Mouse (Mus musculus) stomach, embryonic 15.5 days (tissue): ENCODE results near the gene Atad1. TPM values are rescaled to one million over a fixed set of nuclear protein-coding genes. Genes with fewer than 3 reads are reported as not detected.
"Not testable (repeated sequence)": the region's sequence is repeated elsewhere in the genome, so short reads cannot be mapped to it uniquely, and the experiment has no call there.

Experiments
- ATAC-seq: fragments of 200-750 bp; cut with Nextera tagmentation; 2 replicates; pipeline ENCODE4 v1.8.0; 2017; ENCODE audit warnings: low read depth, moderate number of reproducible peaks, moderate TSS enrichment; ENCODE audit not compliant: insufficient read depth, low FRiP score
- H3K27ac ChIP-seq: fragments of 300-500 bp; sonication (generic); 2 replicates; pipeline ENCODE4 v1.5.1; 2015; ENCODE audit warnings: mild to moderate bottlenecking, inconsistent platforms
- H3K27me3 ChIP-seq: fragments of 300-500 bp; sonication (generic); replicated peaks from 2 replicates; pipeline ENCODE4 v1.6.1; 2015; ENCODE audit warnings: inconsistent platforms
- H3K36me3 ChIP-seq: fragments of 300-500 bp; sonication (generic); 2 replicates; pipeline ENCODE4 v1.6.1; 2015; ENCODE audit warnings: inconsistent platforms
- H3K4me1 ChIP-seq: fragments of 300-500 bp; sonication (generic); 2 replicates; pipeline ENCODE4 v1.6.1; 2015; ENCODE audit warnings: inconsistent platforms
- H3K4me2 ChIP-seq: fragments of 300-500 bp; sonication (generic); 2 replicates; pipeline ENCODE4 v1.6.1; 2015; ENCODE audit warnings: mild to moderate bottlenecking, inconsistent platforms
- H3K4me3 ChIP-seq: fragments of 300-500 bp; sonication (generic); replicated peaks from 2 replicates; pipeline ENCODE4 v1.5.1; 2015; ENCODE audit warnings: inconsistent platforms
- H3K9ac ChIP-seq: fragments of 300-500 bp; sonication (generic); 2 replicates; pipeline ENCODE4 v1.6.1; 2015; ENCODE audit warnings: inconsistent platforms
- H3K9me3 ChIP-seq: fragments of 300-500 bp; sonication (generic); 2 replicates; pipeline ENCODE4 v1.6.1; 2016; ENCODE audit warnings: inconsistent platforms
- WGBS: fragments of 180-500 bp; shearing (Covaris S2); methylation state at CpG from one replicate; pipeline ENCODE4 v1.1.7; 2015; 5-methylcytosine and 5-hydroxymethylcytosine counted together
- polyA plus RNA-seq: library from polyadenylated mRNA; unstranded; fragments of >200 nt; fragmentation: Nextera tagmentation; extraction: Ambion mirVana; gene quantifications from 2 replicates; pipeline ENCODE4 v1.2.1, GENCODE M21; 2015

Atad1 gene
- polyA plus RNA-seq, 1 experiment from 2014 or later, result 62.9 TPM

- under 1% methylated on average over 61 of the region's 63 CpGs for WGBS
Measured at GRCm38 (mm10) chr19:32711761-32712541, 27.6 kb downstream of the Atad1 start.

GRCm38 (mm10) chr19:32710288-32710687 lies 29.3 kb downstream of the Atad1 start:
- no peaks in the 10 kb centered on the region for H3K9me3 ChIP-seq
- no peak overlapping the region for H3K4me3 ChIP-seq
- H3K27ac ChIP-seq, result no peak overlapping the region
- H3K4me1 ChIP-seq, result peaks cover 3% of the 10 kb centered on the region; the same call in 1 of the 2 replicates
- H3K4me2 ChIP-seq, result no peak overlapping the region
- no peak for ATAC-seq
- H3K36me3 ChIP-seq, result peaks cover 4% of the 10 kb centered on the region; the same call in 1 of the 2 replicates
- 63% methylated on average over 3 of the region's 3 CpGs for WGBS
- H3K27me3 ChIP-seq, result no peaks in the 10 kb centered on the region
- no peak overlapping the region for H3K9ac ChIP-seq

More at GRCm38 (mm10) chr19:32711761-32712541, 27.6 kb downstream of the Atad1 start:
- ATAC-seq, result peak; percentile 95
- H3K4me3 ChIP-seq, result peak overlapping the region; percentile 96
- no peaks in the 10 kb centered on the region for H3K36me3 ChIP-seq
- H3K9ac ChIP-seq, result peak overlapping the region; percentile 89
- H3K27me3 ChIP-seq, result no peaks in the 10 kb centered on the region
- H3K27ac ChIP-seq, result peak overlapping the region; percentile 87
- H3K9me3 ChIP-seq, result no peaks in the 10 kb centered on the region
- peak overlapping the region; percentile 73 for H3K4me2 ChIP-seq
- peaks cover 3% of the 10 kb centered on the region; the same call in 1 of the 2 replicates for H3K4me1 ChIP-seq

GRCm38 (mm10) chr19:32708996-32709395 lies 30.6 kb downstream of the Atad1 start:
- peaks cover 4% of the 10 kb centered on the region; the same call in 1 of the 2 replicates for H3K36me3 ChIP-seq
- WGBS, result 93% methylated on average over 5 of the region's 5 CpGs
- no peak overlapping the region for H3K9ac ChIP-seq
- no peaks in the 10 kb centered on the region for H3K9me3 ChIP-seq
- no peak for ATAC-seq
- no peak overlapping the region for H3K4me2 ChIP-seq
- H3K4me1 ChIP-seq, result peaks cover 3% of the 10 kb centered on the region; the same call in 1 of the 2 replicates
- no peak overlapping the region for H3K4me3 ChIP-seq
- H3K27me3 ChIP-seq, result no peaks in the 10 kb centered on the region
- H3K27ac ChIP-seq, result no peak overlapping the region

- Histone ChIP-seq H3K4me3 (no peak overlapping the region), H3K36me3 (peaks cover 12% of the 10 kb centered on the region), H3K9me3 (no peaks in the 10 kb centered on the region), H3K27ac (no peak overlapping the region), H3K4me2 (no peak overlapping the region), H3K4me1 (no peaks in the 10 kb centered on the region), H3K9ac (no peak overlapping the region), H3K27me3 (no peaks in the 10 kb centered on the region)
- ATAC-seq, result no peak
- 74% methylated on average over 3 of the region's 3 CpGs for WGBS
Measured at GRCm38 (mm10) chr19:32702191-32702590, 37.4 kb downstream of the Atad1 start.

- ATAC-seq, result no peak
- Histone ChIP-seq H3K9me3 (no peaks in the 10 kb centered on the region), H3K4me3 (no peak overlapping the region), H3K27me3 (no peaks in the 10 kb centered on the region), H3K36me3 (peaks cover 19% of the 10 kb centered on the region), H3K4me2 (no peak overlapping the region), H3K27ac (no peak overlapping the region), H3K4me1 (no peaks in the 10 kb centered on the region), H3K9ac (no peak overlapping the region)
- 86% methylated on average over 2 of the region's 2 CpGs for WGBS
Measured at GRCm38 (mm10) chr19:32696674-32697073, 42.9 kb downstream of the Atad1 start.

GRCm38 (mm10) chr19:32689724-32690123 lies 49.9 kb downstream of the Atad1 start:
- Histone ChIP-seq H3K9me3 (no peaks in the 10 kb centered on the region), H3K9ac (no peak overlapping the region), H3K4me1 (no peaks in the 10 kb centered on the region), H3K27me3 (no peaks in the 10 kb centered on the region), H3K36me3 (peaks cover 30% of the 10 kb centered on the region), H3K27ac (no peak overlapping the region), H3K4me2 (no peak overlapping the region), H3K4me3 (no peak overlapping the region)
- 60% methylated on average over 6 of the region's 6 CpGs for WGBS
- no peak for ATAC-seq

- 77% methylated on average over 3 of the region's 3 CpGs for WGBS
- H3K27ac ChIP-seq, ATAC-seq, H3K9me3 ChIP-seq, H3K4me3 ChIP-seq, H3K9ac ChIP-seq, H3K27me3 ChIP-seq, H3K4me2 ChIP-seq, H3K4me1 ChIP-seq: not testable (repeated sequence)
- peaks cover 18% of the 10 kb centered on the region for H3K36me3 ChIP-seq
Measured at GRCm38 (mm10) chr19:32688227-32688626, 51.4 kb downstream of the Atad1 start.

- no peak overlapping the region for H3K9ac ChIP-seq
- H3K27me3 ChIP-seq, result no peaks in the 10 kb centered on the region
- no peak overlapping the region for H3K4me2 ChIP-seq
- ATAC-seq, result no peak
- H3K4me3 ChIP-seq, result no peak overlapping the region
- H3K36me3 ChIP-seq, result peaks cover 13% of the 10 kb centered on the region; the same call in 1 of the 2 replicates
- H3K9me3 ChIP-seq, result no peaks in the 10 kb centered on the region
- H3K27ac ChIP-seq, result no peak overlapping the region
- 88% methylated on average over 5 of the region's 5 CpGs for WGBS
- H3K4me1 ChIP-seq, result no peaks in the 10 kb centered on the region
Measured at GRCm38 (mm10) chr19:32687721-32688120, 51.9 kb downstream of the Atad1 start.

- H3K27ac ChIP-seq, result no peak overlapping the region
- H3K4me2 ChIP-seq, result no peak overlapping the region
- H3K4me3 ChIP-seq, result no peak overlapping the region
- H3K36me3 ChIP-seq, result peaks cover 11% of the 10 kb centered on the region; the same call in 1 of the 2 replicates
- no peak overlapping the region for H3K9ac ChIP-seq
- WGBS, result 92% methylated on average over 5 of the region's 5 CpGs
- no peaks in the 10 kb centered on the region for H3K9me3 ChIP-seq
- no peaks in the 10 kb centered on the region for H3K27me3 ChIP-seq
- no peak for ATAC-seq
- H3K4me1 ChIP-seq, result no peaks in the 10 kb centered on the region
Measured at GRCm38 (mm10) chr19:32683081-32683480, 56.5 kb downstream of the Atad1 start.

- H3K36me3 ChIP-seq, result peaks cover 12% of the 10 kb centered on the region; the same call in 1 of the 2 replicates
Measured at GRCm38 (mm10) chr19:32680894-32681293, 58.7 kb downstream of the Atad1 start.

GRCm38 (mm10) chr19:32675766-32676165 lies 63.8 kb downstream of the Atad1 start:
- H3K4me2 ChIP-seq, result no peak overlapping the region
- H3K36me3 ChIP-seq, result peaks cover 16% of the 10 kb centered on the region
- no peaks in the 10 kb centered on the region for H3K4me1 ChIP-seq
- no peak for ATAC-seq
- H3K27me3 ChIP-seq, result no peaks in the 10 kb centered on the region
- H3K9me3 ChIP-seq, result no peaks in the 10 kb centered on the region
- H3K9ac ChIP-seq, result no peak overlapping the region
- 81% methylated on average over 3 of the region's 3 CpGs for WGBS
- H3K27ac ChIP-seq, result no peak overlapping the region
- H3K4me3 ChIP-seq, result no peak overlapping the region

More at GRCm38 (mm10) chr19:32680894-32681293, 58.7 kb downstream of the Atad1 start:
- WGBS, result 79% methylated on average over 2 of the region's 2 CpGs
- H3K9me3 ChIP-seq, result no peaks in the 10 kb centered on the region
- H3K4me2 ChIP-seq, result no peak overlapping the region
- no peak overlapping the region for H3K27ac ChIP-seq
- no peaks in the 10 kb centered on the region for H3K4me1 ChIP-seq
- no peaks in the 10 kb centered on the region for H3K27me3 ChIP-seq
- no peak overlapping the region for H3K4me3 ChIP-seq
- no peak overlapping the region for H3K9ac ChIP-seq
- ATAC-seq, result no peak

- not testable (repeated sequence) for H3K4me1 ChIP-seq, ATAC-seq
- WGBS, result 86% methylated on average over 1 of the region's 1 CpGs
Measured at GRCm38 (mm10) chr19:32667830-32668229, 71.8 kb downstream of the Atad1 start.

More at GRCm38 (mm10) chr19:32667830-32668229, 71.8 kb downstream of the Atad1 start:
- not testable (repeated sequence) for H3K27ac ChIP-seq, H3K9ac ChIP-seq, H3K27me3 ChIP-seq, H3K4me2 ChIP-seq, H3K36me3 ChIP-seq, H3K9me3 ChIP-seq, H3K4me3 ChIP-seq
